Mouse (Mus musculus): ENCODE measurements at regions not wholly inside any gene's neighbourhood (a gene's known extent, or its start where the extent isn't known, plus 50 kb on each side); places are given as distances from the start of the nearest gene placed in this dataset.

DNA sequence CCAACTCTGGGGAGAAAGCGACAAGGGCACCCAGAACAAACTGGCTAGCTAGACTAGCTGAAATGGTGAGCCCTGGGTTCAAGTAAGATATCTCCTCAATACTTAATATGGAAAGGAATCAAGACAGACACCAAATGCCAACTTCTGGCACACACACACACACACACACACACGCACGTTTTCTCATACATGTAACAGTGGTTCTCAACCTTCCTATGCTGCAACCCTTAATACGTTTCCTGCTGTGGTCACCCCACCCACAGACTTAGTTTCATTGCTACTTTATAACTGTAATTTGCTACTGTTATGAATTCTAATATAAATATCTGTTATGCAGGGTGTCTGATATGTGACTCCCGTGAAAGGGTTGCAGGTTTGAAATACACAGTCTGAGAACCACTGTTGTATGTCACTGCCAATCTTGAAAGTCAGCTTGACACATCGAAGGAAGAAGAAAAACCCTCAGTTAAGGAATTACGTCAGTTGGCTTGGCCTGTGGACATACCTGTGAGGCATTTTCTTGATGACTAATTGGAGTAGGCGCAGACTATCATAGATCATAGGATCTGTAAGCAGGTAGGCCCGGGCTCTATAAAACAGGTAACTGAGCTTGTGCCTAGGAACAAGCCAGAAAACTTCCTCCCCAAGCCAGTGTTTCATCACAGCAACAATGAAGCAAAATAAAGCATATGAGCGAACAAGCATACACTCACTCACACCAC is 59.0 kb upstream of the Cd180 start:
- DNase-seq (ENCODE audit: low read depth, low spot score), result no peak

DNA sequence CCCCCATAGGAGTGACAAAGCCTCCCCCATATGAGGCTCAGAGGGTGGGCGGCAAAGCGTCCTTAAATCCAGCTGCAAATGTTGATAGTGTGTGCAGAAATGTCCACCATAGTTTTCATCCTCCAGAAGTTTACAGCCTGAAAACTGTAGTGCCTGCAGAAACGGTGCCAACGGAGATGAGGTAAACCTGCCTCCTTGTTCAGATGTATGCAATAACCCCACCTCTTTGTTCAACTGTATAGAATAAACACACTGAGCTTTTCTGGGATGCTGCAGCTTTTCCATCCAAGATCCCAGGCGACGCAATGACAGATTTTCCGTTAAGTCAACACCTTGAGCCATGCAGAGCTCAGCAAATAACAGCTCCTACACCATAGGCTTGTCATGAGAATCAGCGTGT is 57.3 kb upstream of the Cd180 start:
- DNase-seq (ENCODE audit: low read depth, low spot score), result no peak

- DNase-seq (ENCODE audit: low read depth, low spot score), result no peak
Measured at GRCm38 (mm10) chr13:102637059-102637458, 56.3 kb upstream of the Cd180 start.

DNA sequence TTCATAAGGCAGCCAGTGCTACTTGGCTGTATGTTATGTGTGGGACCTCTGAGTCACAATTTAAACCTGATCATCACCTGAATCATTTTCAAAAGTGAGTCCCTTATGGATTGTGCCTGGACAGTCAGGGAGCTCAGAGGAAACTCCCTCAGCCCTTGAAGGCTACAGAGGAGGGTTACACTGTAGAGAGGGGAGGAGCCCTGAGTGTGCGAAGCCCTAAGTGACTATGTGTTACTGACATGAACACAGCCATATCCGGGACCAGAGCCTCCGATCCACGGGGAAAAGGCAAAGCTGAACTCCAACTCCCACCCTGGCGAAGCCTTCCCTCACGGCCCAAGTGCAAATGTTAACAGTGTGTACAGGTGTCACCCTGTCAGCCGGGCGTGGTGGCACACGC is 53.7 kb upstream of the Cd180 start:
- DNase-seq (ENCODE audit: low read depth, low spot score), result no peak

DNA sequence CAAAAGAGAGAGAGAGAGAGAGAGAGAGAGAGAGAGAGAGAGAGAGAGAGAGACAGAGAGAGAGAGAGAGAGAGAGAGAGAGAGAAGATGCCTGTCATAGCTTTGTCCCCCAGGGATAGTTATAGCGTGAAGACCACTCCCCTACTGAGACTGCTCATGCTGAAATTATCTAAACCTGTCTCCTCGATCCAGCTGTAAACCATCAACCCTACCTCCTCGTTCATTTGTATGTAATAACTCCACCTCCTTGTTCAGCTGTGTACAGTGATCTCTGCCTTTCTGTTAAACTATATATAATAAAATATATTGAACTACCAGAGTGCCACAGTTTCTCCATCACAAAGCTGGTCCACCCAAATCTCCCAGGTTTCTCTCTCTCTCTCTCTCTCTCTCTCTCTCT is 53.2 kb upstream of the Cd180 start:
- DNase-seq (ENCODE audit: low read depth, low spot score), result no peak

Measured in forelimb bud, embryonic 11.5 days (tissue).